Mouse (Mus musculus): ENCODE measurements around the gene Fam213b. TPM values are rescaled to one million over a fixed set of nuclear protein-coding genes. Genes with fewer than 3 reads are reported as not detected.

Fam213b gene
- polyA plus RNA-seq, 1 experiment: 92.4 TPM

- H3K27me3 ChIP-seq (replicated peaks; ENCODE audit: control insufficient read depth, insufficient read depth, low read length): no peaks in the 10 kb centered on the region
- H3K36me3 ChIP-seq (ENCODE audit: control insufficient read depth, insufficient read depth, low read length): no peaks in the 10 kb centered on the region
- 86% methylated on average over 5 of the region's 5 CpGs for WGBS
Measured at GRCm38 (mm10) chr4:154895549-154895948, 3.4 kb downstream of the Fam213b start.

GRCm38 (mm10) chr4:154890887-154891286 lies 8.0 kb downstream of the Fam213b start:
- no peak for TF ChIP-seq POLR2A (IDR thresholded peaks at IDR 0.05; ENCODE audit: low read depth, low read length)
- no peak for TF ChIP-seq CTCF (conservative IDR thresholded peaks at IDR 0.05; ENCODE audit: insufficient read depth, insufficient read length, low read depth, low read length)
- no peaks in the 10 kb centered on the region for H3K4me1 ChIP-seq (ENCODE audit: control insufficient read depth, insufficient read depth, low read length)
- 87% methylated on average over 14 of the region's 14 CpGs for WGBS
- no peak overlapping the region for H3K4me3 ChIP-seq (ENCODE audit: insufficient read depth, low read depth, low read length)
- H3K27me3 ChIP-seq (replicated peaks; ENCODE audit: control insufficient read depth, insufficient read depth, low read length): no peaks in the 10 kb centered on the region
- no peaks in the 10 kb centered on the region for H3K36me3 ChIP-seq (ENCODE audit: control insufficient read depth, insufficient read depth, low read length)
- no peak overlapping the region for H3K27ac ChIP-seq (ENCODE audit: insufficient read depth, low read depth, low read length)
- no peak for DNase-seq

More at GRCm38 (mm10) chr4:154895549-154895948, 3.4 kb downstream of the Fam213b start:
- Histone ChIP-seq H3K27ac (ENCODE audit: insufficient read depth, low read depth, low read length) (no peak overlapping the region), H3K4me1 (ENCODE audit: control insufficient read depth, insufficient read depth, low read length) (peaks cover 7% of the 10 kb centered on the region), H3K4me3 (ENCODE audit: insufficient read depth, low read depth, low read length) (no peak overlapping the region)
- TF ChIP-seq CTCF (conservative IDR thresholded peaks at IDR 0.05; ENCODE audit: insufficient read depth, insufficient read length, low read depth, low read length): no peak
- TF ChIP-seq POLR2A (IDR thresholded peaks at IDR 0.05; ENCODE audit: low read depth, low read length): no peak
- no peak for DNase-seq

GRCm38 (mm10) chr4:154887593-154888250 lies 11.2 kb downstream of the Fam213b start:
- 78% methylated on average over 15 of the region's 15 CpGs for WGBS
- no peak overlapping the region for H3K27ac ChIP-seq (ENCODE audit: insufficient read depth, low read depth, low read length)
- H3K27me3 ChIP-seq (replicated peaks; ENCODE audit: control insufficient read depth, insufficient read depth, low read length): no peaks in the 10 kb centered on the region
- no peaks in the 10 kb centered on the region for H3K4me1 ChIP-seq (ENCODE audit: control insufficient read depth, insufficient read depth, low read length)
- TF ChIP-seq CTCF (conservative IDR thresholded peaks at IDR 0.05; ENCODE audit: insufficient read depth, insufficient read length, low read depth, low read length): no peak
- TF ChIP-seq POLR2A (IDR thresholded peaks at IDR 0.05; ENCODE audit: low read depth, low read length): no peak
- DNase-seq: no peak
- H3K4me3 ChIP-seq (ENCODE audit: insufficient read depth, low read depth, low read length): no peak overlapping the region
- H3K36me3 ChIP-seq (ENCODE audit: control insufficient read depth, insufficient read depth, low read length): no peaks in the 10 kb centered on the region

- Histone ChIP-seq H3K4me3 (ENCODE audit: insufficient read depth, low read depth, low read length) (no peak overlapping the region), H3K36me3 (ENCODE audit: control insufficient read depth, insufficient read depth, low read length) (no peaks in the 10 kb centered on the region), H3K27ac (ENCODE audit: insufficient read depth, low read depth, low read length) (no peak overlapping the region), H3K27me3 (replicated peaks; ENCODE audit: control insufficient read depth, insufficient read depth, low read length) (no peaks in the 10 kb centered on the region), H3K4me1 (ENCODE audit: control insufficient read depth, insufficient read depth, low read length) (no peaks in the 10 kb centered on the region)
- no peak for TF ChIP-seq POLR2A (IDR thresholded peaks at IDR 0.05; ENCODE audit: low read depth, low read length)
- no peak for TF ChIP-seq CTCF (conservative IDR thresholded peaks at IDR 0.05; ENCODE audit: insufficient read depth, insufficient read length, low read depth, low read length)
- no peak for DNase-seq
- WGBS: 59% methylated on average over 13 of the region's 13 CpGs
Measured at GRCm38 (mm10) chr4:154886876-154887592, 11.9 kb downstream of the Fam213b start.

GRCm38 (mm10) chr4:154885416-154885815 lies 13.5 kb downstream of the Fam213b start:
- no peak for TF ChIP-seq CTCF (conservative IDR thresholded peaks at IDR 0.05; ENCODE audit: insufficient read depth, insufficient read length, low read depth, low read length)
- no peak for TF ChIP-seq POLR2A (IDR thresholded peaks at IDR 0.05; ENCODE audit: low read depth, low read length)
- DNase-seq: no peak
- Histone ChIP-seq H3K27ac (ENCODE audit: insufficient read depth, low read depth, low read length) (no peak overlapping the region), H3K4me3 (ENCODE audit: insufficient read depth, low read depth, low read length) (no peak overlapping the region), H3K27me3 (replicated peaks; ENCODE audit: control insufficient read depth, insufficient read depth, low read length) (no peaks in the 10 kb centered on the region), H3K36me3 (ENCODE audit: control insufficient read depth, insufficient read depth, low read length) (no peaks in the 10 kb centered on the region), H3K4me1 (ENCODE audit: control insufficient read depth, insufficient read depth, low read length) (no peaks in the 10 kb centered on the region)
- WGBS: 75% methylated on average over 11 of the region's 11 CpGs

GRCm38 (mm10) chr4:154882014-154882659 lies 16.8 kb downstream of the Fam213b start:
- no peak for TF ChIP-seq POLR2A (IDR thresholded peaks at IDR 0.05; ENCODE audit: low read depth, low read length)
- TF ChIP-seq CTCF (conservative IDR thresholded peaks at IDR 0.05; ENCODE audit: insufficient read depth, insufficient read length, low read depth, low read length): no peak
- Histone ChIP-seq H3K27ac (ENCODE audit: insufficient read depth, low read depth, low read length) (no peak overlapping the region), H3K4me3 (ENCODE audit: insufficient read depth, low read depth, low read length) (no peak overlapping the region), H3K27me3 (replicated peaks; ENCODE audit: control insufficient read depth, insufficient read depth, low read length) (no peaks in the 10 kb centered on the region), H3K36me3 (ENCODE audit: control insufficient read depth, insufficient read depth, low read length) (no peaks in the 10 kb centered on the region), H3K4me1 (ENCODE audit: control insufficient read depth, insufficient read depth, low read length) (no peaks in the 10 kb centered on the region)
- WGBS: 25% methylated on average over 14 of the region's 14 CpGs
- no peak for DNase-seq

GRCm38 (mm10) chr4:154880730-154881129 lies 18.2 kb downstream of the Fam213b start:
- no peaks in the 10 kb centered on the region for H3K27me3 ChIP-seq (replicated peaks; ENCODE audit: control insufficient read depth, insufficient read depth, low read length)
- DNase-seq: no peak
- H3K4me3 ChIP-seq (ENCODE audit: insufficient read depth, low read depth, low read length): no peak overlapping the region
- 74% methylated on average over 6 of the region's 6 CpGs for WGBS
- TF ChIP-seq CTCF (conservative IDR thresholded peaks at IDR 0.05; ENCODE audit: insufficient read depth, insufficient read length, low read depth, low read length) (no peak), POLR2A (IDR thresholded peaks at IDR 0.05; ENCODE audit: low read depth, low read length) (no peak)
- no peaks in the 10 kb centered on the region for H3K36me3 ChIP-seq (ENCODE audit: control insufficient read depth, insufficient read depth, low read length)
- H3K4me1 ChIP-seq (ENCODE audit: control insufficient read depth, insufficient read depth, low read length): no peaks in the 10 kb centered on the region
- H3K27ac ChIP-seq (ENCODE audit: insufficient read depth, low read depth, low read length): no peak overlapping the region

Measured in kidney, adult 2 months (tissue).